Mouse (Mus musculus): ENCODE results near the gene Rdh16f1.
A peak's percentile ranks its signal among the peaks of the same experiment; 100 is the strongest.

Gene Rdh16f1

GRCm38 (mm10) chr10:127759181-127760110 is at the start of gene Rdh16f1, which contains the start of gene Rdh1:
Gene Rdh16f1, plus strand, starts transcription at chr10:127759787.
Gene Rdh1, plus strand, starts transcription at chr10:127759721.
- DNase-seq: no peak

- DNase-seq: no peak
These were observed 49.3 kb upstream of the Rdh16f1 start for GRCm38 (mm10) chr10:127710331-127710730.

- no peak for DNase-seq
These were observed 46.9 kb upstream of the Rdh16f1 start for GRCm38 (mm10) chr10:127712736-127713135.

DNA sequence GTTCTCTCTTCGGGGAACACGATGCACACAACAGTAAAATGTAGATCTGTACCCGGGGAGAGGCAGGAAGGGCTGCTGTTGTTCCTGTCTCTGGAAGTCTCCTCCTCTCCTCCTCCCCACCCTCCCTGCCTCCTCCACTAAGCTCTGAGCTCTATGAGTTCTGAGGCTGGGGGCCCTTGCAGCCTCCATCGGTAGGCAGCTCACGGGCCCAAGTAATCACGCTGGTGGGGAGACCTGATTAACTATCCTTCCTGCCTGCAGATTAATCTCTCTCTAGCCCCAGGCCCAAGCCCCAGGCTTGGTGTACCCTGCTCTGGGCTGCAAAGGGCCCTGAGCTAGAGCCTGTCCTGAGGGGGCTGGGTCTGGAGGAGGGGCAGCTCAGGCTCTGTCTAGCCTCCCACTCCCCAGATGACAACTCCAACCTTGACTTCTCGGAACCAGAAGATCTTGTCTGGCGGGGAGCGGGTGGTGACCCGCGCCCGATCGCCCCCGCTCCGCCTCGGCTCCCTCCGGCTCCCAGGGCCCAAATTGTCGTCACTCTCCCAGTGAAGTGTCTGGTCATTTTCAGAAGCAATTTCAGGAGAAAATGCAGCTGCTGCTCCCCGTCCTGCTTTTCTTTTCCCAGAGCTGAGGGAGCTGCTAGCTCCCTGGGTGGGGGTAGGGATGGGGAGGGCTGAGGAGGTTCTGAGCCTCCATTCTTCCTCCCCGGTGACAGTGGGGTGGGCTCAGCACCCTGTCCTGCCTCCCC is 37.7 kb upstream of the Rdh16f1 start:
- DNase-seq: no peak

GRCm38 (mm10) chr10:127724178-127724577 is 35.4 kb upstream of the Rdh16f1 start, which contains the start of gene Tac2:
Gene Tac2, plus strand, starts transcription at chr10:127724478.
- DNase-seq: no peak

- DNase-seq: no peak
These were observed 34.5 kb upstream of the Rdh16f1 start for GRCm38 (mm10) chr10:127725136-127725535.

GRCm38 (mm10) chr10:127728437-127728836 is 31.1 kb upstream of the Rdh16f1 start:
- no peak for DNase-seq

DNA sequence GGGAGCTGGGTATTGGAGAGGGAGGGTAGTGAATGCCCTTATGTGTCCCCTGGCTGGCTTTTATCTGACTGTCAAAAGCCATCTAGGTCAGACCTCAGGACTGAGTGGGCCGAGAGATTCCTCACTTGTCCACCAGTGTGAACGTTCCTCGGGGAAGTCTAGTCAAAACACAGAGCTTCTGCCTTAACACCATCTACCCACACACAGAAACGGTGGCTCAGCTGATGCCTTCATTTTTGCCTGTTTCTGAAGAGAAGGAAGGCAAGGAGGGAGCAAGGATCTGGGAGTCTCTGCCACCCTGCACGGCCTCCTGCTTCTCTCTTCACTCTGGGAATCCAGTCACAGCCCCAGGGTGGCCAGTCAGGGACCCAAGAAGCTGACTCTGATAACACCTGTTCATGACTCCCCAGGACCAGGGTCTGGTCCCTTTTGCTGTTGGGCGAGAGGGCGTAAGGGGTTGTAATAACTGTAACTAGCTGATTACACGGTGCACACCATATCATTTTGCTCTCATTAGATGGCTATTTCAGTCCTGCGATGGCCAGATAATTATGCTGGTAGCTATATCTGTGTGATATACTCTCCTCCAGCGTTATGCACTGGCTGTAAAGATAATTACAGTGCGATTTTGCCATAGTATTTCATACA is 29.2 kb upstream of the Rdh16f1 start:
- DNase-seq: no peak

DNA sequence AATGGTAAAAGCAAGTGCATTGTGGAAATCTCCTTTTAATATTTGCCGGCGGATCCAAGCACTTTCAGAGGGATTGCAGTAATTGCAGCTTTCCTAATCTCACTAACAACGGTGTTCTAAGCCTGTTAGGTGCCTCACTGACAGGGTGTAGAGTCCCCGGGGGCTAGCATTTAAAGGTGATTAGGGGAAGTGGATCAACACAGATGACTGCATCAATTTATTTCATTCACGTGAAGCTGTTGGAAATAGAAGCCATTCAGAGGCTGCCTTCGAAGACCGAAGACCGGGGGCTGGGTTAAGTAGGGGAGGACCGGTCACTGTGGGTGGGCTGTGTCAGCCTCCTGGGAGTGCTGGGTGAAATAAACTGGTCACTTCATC is 28.7 kb upstream of the Rdh16f1 start:
- DNase-seq: no peak

GRCm38 (mm10) chr10:127731397-127731796 is 28.2 kb upstream of the Rdh16f1 start:
- DNase-seq: no peak

DNA sequence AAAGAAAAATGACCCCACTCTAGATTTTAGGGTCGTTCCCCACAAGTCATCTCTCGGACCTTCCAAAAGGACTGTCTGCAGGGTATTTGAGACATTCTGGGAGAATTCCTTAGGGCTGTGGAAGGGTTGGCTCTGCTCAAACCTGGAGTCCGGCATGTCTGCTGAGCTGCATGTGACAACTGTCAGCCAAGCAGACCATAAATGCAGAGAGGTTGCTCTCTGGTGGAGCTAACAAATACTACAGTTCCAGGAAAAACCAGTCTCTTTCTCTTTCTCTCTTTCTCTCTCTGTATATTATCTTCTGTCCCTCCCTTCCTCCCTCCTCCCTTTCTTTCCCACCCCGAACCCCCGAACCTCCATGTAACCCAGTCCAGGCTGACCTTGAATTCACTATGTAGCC is 25.2 kb upstream of the Rdh16f1 start:
- no peak for DNase-seq

DNA sequence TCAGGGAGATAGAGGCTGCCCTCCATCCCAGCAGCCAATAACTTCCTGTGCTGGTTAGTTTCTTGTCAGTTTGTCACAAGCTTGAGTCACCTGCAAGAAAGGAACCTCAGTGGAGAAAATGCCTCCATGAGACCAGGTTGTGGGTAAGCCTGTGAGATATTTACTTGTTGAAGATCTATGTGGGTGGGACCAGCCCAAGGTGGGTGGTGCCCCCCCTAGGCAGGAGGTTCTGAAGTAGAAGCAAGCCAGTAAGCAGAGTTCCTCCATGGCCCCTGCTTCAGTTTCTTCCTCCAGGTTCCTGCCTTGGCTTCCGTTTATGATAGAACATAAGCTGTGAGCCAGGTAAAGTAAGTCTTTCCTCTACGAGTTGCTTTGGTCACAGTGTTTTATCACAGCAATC is 23.3 kb upstream of the Rdh16f1 start:
- DNase-seq: no peak

DNA sequence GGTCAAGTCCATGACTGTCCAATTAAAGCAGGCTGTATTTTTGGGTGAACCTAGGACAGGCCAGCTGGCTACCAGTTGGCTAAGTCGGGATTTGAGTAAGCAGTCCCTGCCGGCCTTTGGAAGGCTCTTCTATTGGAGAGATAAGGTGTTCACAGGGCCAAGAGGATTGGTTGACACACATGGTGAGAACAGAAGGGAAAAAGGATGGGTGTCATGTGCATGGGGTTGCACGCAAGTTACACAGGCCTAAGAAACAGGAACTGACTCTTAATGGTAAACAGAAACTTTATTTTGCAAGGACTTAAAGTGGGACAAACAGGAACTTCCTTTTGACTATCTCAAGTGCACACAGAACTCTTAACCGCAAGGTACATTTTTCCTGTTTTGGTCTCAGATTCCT is 22.7 kb upstream of the Rdh16f1 start:
- DNase-seq: no peak

DNA sequence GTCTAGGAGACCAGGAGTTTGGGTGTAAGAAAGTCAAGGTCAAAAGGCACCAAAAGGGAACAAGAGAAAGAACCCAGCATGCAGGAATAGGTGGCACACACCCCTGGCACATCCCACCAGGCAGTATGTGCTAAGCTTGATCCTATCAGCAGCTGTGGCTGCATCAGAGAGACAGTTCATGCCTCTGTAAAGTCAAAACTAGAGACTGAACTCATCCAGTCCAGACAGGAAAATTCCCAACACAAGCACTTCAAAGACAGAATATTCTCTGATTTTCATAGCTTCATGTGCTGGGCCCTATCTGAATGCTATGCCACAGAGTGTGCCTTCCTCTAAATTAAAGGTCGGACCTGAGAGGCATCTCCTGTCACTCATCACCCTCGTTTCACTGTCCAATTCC is 22.0 kb upstream of the Rdh16f1 start:
- no peak for DNase-seq

DNA sequence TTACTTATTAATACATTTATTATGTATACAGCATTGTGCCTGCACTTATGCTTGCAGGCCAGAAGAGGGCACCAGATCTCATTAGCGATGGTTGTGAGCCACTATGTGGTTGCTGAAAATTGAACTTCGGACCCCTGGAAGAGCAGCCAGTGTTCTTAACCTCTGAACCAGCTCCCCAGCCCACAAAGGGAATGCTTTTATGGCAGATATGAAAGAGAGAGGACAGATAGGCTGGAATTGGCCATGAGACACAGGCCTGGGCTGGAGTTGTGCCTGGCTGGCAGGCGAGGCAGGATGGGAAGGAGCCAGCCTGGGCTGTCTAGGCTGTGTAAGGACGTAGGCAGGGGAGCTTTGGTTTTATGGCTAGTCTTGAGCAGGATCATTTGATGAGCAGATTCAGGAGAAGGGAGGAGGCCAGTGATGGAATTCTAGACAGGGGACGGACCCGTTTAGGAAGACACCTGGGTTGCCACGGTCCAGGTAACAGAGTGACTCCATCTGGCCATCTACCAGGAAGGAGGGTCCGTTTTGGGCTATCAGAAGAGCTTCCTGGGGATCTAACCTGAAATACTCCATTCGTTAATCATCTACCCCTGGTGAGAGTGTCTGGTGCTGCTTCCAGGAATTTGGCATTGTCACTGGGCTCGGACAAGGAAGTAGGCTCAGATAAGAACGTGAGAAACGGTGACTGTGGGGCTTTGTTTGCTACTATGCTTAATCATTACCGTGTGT is 21.3 kb upstream of the Rdh16f1 start:
- peak; percentile 53 for DNase-seq

DNA sequence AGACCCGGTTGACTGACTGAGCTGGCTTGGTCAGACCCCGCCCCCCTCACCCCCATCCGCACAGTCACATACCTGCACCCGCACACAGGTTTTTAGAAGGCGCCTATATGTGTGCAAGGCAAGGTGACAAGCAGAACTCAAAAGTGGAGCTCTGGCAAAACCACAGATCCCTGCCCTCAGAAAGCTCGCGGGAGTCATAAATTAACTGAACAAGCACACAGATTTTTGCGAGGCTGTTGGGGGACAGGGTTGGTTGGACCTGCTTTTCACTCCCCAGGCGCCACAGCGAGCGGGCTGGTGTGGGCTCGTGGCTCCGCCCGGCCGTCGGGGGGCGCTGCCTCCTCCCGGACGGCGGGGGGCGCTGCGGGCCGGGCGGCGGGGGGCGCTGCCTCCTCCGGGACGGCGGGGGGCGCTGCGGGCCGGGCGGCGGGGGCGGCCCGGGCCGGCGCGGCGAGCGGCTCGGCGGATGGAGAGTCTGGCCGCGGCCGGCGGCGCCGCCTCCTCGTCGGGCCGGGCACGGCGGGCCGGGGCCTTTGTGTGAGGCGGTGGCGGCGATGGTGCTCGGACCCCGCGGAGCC is 20.4 kb upstream of the Rdh16f1 start, which contains the start of gene Zbtb39:
Zbtb39 (plus strand) TSS at position 456 of the 578 bp plus-strand sequence.
- DNase-seq: peak; percentile 85

DNA sequence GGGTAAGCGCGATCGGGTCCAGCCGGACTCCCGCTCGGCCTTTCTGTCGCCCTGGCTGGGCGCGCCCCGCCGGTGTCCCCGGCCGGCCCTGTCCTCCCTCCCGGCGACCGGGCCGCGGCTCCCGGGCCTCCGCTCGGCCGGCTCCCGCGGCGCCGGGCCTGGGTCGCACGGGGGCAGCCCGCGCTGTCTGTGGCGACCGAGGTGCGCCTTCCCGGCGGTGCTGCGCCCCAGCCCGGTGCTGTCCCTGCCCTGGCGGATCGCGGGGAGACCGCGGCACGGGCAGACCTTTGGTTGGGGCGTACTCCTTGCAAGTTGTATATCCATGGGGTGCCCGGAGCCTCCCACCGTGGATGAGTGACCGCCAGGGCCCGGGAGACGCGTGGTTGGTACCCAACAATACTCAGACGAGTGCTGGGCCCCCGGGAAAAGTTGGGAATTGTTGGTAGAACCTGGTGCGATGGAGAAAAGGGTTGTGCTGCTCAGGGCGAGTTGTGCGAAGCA is 19.9 kb upstream of the Rdh16f1 start:
- DNase-seq: peak; percentile 57

- peak; percentile 58 for DNase-seq
These were observed 14.9 kb upstream of the Rdh16f1 start for GRCm38 (mm10) chr10:127744661-127745060.

DNA sequence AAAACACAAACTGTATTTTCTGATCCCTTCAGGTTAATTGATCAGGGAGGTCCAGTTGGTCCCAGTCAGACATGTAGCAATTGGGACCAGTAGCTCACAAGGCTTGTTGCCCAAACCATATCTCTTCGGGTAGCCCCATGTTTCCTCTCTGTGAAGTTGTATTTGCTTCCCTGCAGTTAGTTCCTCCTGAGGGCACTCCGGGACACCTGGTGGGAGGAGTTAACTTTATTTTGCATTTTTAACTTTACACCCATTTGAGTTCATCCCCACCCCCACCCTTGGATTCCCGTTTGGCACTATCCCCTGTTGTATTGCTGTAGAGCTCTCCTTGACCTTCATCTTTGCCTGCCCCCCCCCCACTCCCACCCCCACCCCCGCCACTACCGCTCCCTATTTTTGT is 13.7 kb upstream of the Rdh16f1 start:
- no peak for DNase-seq

DNA sequence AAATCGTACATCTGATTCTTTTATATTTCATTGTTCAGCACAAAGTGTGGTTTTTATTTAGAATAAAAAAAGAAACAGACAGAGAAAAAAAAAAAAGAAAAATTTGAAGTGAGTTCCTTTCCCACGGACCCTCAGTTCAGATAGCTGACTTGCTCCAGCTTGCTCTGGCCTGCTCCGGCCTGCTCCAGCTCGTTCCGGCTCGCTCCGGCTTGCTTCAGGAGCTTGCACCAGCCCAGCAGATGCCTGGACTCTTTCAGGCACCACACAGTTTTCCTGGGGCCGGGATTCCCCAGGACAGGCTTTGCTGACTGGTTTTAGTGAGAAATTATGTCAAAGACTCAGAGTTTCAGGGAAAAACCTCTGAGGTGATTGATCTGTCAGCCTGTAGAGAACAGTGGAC is 12.3 kb upstream of the Rdh16f1 start:
- DNase-seq: no peak

GRCm38 (mm10) chr10:127748847-127749612 is 10.6 kb upstream of the Rdh16f1 start:
- no peak for DNase-seq
